Mouse (Mus musculus) brain, embryonic 14.5 days (tissue): ENCODE measurements around the gene Gm4792.

Experiments used
- CTCF ChIP-seq: fragments of 200-500 bp; IDR thresholded peaks from 2 replicates; pipeline ENCODE4 v1.5.1; 2012; ENCODE audit warnings: inconsistent platforms, mild to moderate bottlenecking, moderate library complexity, borderline replicate concordance; ENCODE audit not compliant: insufficient read depth, insufficient read length; ENCODE audit errors: extremely low read depth
- POLR2A ChIP-seq: fragments of 200-500 bp; IDR thresholded peaks from 2 replicates; pipeline ENCODE4 v1.6.1; 2012; ENCODE audit warnings: mild to moderate bottlenecking, inconsistent platforms, borderline replicate concordance; ENCODE audit not compliant: poor library complexity, insufficient read depth, insufficient read length, severe bottlenecking; ENCODE audit errors: extremely low read depth

DNA sequence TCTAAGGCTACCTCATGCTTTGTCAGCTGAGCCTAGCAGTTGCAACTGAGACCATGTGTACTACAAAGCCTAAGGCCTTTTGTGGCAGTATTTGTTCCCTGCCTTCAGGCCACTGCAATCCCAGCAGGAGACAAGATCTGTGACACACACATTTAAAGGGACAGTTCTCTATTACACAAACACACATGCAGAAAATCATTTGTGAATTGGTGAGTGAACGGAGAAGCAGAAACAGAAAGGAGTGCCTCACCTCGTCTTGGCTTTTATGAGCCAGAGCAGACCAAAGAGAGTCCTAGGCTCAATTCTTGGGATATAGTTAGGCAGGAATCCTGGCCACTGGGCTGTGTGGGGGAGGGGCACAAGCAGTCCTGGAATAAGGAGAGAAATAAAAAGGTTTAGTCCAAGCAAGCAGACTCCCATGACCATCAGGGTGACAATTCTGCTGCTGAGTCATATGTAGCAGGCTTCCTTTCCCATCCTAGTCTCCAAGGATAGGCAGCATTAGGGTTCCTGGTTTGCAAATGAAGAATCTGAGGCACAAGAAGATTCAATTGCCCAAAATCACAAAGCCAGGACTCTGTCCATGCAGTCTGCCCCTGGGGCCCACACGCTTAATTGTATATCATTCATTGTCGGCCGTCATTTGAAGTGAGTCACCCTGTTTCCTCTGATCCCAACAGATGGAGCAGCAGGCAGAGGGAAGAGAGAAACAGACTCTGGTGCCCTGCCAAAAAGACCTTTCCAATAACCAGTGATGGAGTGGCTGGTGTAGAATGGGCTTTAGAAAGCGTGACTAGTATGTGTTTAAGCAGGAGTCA lies 3.4 kb downstream of the Gm4792 start:
- no peak for TF ChIP-seq CTCF
- TF ChIP-seq POLR2A, result no peak
